Mouse (Mus musculus) neural tube, embryonic 13.5 days (tissue): ENCODE data around the gene Zfp764. TPM values are rescaled to one million over a fixed set of nuclear protein-coding genes. Genes with fewer than 3 reads are reported as not detected.
A peak's percentile ranks its signal among the peaks of the same experiment; 100 is the strongest.
"Not testable (repeated sequence)": the region's sequence is repeated elsewhere in the genome, so short reads cannot be mapped to it uniquely, and the experiment has no call there.

ENCODE experiments used
- ATAC-seq: fragments of 200-750 bp; cut with Nextera tagmentation; 2 replicates; pipeline ENCODE4 v1.8.0; 2017; ENCODE audit warnings: low read depth, mild to moderate bottlenecking, moderate TSS enrichment, moderate library complexity
- H3K27ac ChIP-seq: fragments of 300-500 bp; sonication (generic); replicated peaks from 2 replicates; pipeline ENCODE4 v1.5.1; 2015; ENCODE audit warnings: moderate library complexity, mild to moderate bottlenecking, inconsistent platforms
- H3K27me3 ChIP-seq: fragments of 300-500 bp; sonication (generic); 2 replicates; pipeline ENCODE4 v1.6.1; 2015; ENCODE audit warnings: mild to moderate bottlenecking, inconsistent platforms
- H3K36me3 ChIP-seq: fragments of 300-500 bp; sonication (generic); 2 replicates; pipeline ENCODE4 v1.6.1; 2015; ENCODE audit warnings: mild to moderate bottlenecking, inconsistent platforms
- H3K4me1 ChIP-seq: fragments of 300-500 bp; sonication (generic); replicated peaks from 2 replicates; pipeline ENCODE4 v1.6.1; 2015; ENCODE audit warnings: inconsistent platforms
- H3K4me2 ChIP-seq: fragments of 300-500 bp; sonication (generic); 2 replicates; pipeline ENCODE4 v1.6.1; 2015; ENCODE audit warnings: inconsistent platforms, mild to moderate bottlenecking, moderate library complexity
- H3K4me3 ChIP-seq: fragments of 300-500 bp; sonication (generic); 2 replicates; pipeline ENCODE4 v1.5.1; 2015; ENCODE audit warnings: mild to moderate bottlenecking, inconsistent platforms
- H3K9ac ChIP-seq: fragments of 300-500 bp; sonication (generic); 2 replicates; pipeline ENCODE4 v1.6.1; 2015; ENCODE audit warnings: moderate library complexity, mild to moderate bottlenecking, inconsistent platforms
- H3K9me3 ChIP-seq: fragments of 300-500 bp; sonication (generic); 2 replicates; pipeline ENCODE4 v1.6.1; 2016; ENCODE audit warnings: inconsistent platforms
- WGBS: fragments of 180-500 bp; shearing (Covaris S2); methylation state at CpG from one replicate; pipeline ENCODE4 v1.1.7; 2015; 5-methylcytosine and 5-hydroxymethylcytosine counted together
- polyA plus RNA-seq: library from polyadenylated mRNA; unstranded; fragments of >200 nt; fragmentation: Nextera tagmentation; extraction: Ambion mirVana; gene quantifications from 2 replicates; pipeline ENCODE4 v1.2.1, GENCODE M21; 2015

The Zfp764 gene
- polyA plus RNA-seq = 4.0 and 4.5 TPM in 2 replicates

- ATAC-seq = peak; percentile 83
- peak within 1 kb of the TSS; percentile 73 for H3K27ac ChIP-seq
- H3K36me3 ChIP-seq, H3K9me3 ChIP-seq, H3K4me1 ChIP-seq, H3K27me3 ChIP-seq: not testable (repeated sequence)
- WGBS = 6% methylated on average over 40 of the region's 40 CpGs
- H3K4me3 ChIP-seq = peak within 1 kb of the TSS; percentile 57
- H3K4me2 ChIP-seq = peak within 1 kb of the TSS; percentile 88
- H3K9ac ChIP-seq = peak within 1 kb of the TSS; percentile 84
Observed at GRCm38 (mm10) chr7:127406002-127406987, at the start of gene Zfp764. TSS of gene Zfp764 (minus strand) at chr7:127406822.

- H3K36me3 ChIP-seq = peaks cover 46% of the 10 kb centered on the region
- H3K27me3 ChIP-seq = no peaks in the 10 kb centered on the region
- no peak for ATAC-seq
- no peaks in the 10 kb centered on the region for H3K9me3 ChIP-seq
- 93% methylated on average over 7 of the region's 7 CpGs for WGBS
- H3K4me1 ChIP-seq = peaks cover 36% of the 10 kb centered on the region
- no peak overlapping the region for H3K27ac ChIP-seq
- H3K4me2 ChIP-seq = no peak overlapping the region
- H3K9ac ChIP-seq = no peak overlapping the region
- H3K4me3 ChIP-seq = no peak overlapping the region
Observed at GRCm38 (mm10) chr7:127454905-127455304, 48.3 kb upstream of the Zfp764 start.

- Histone ChIP-seq H3K4me2 (0 out of 2 replicates have a peak overlapping the region, but pooled peaks have one; percentile 0), H3K27me3 (no peaks in the 10 kb centered on the region), H3K4me1 (peaks cover 43% of the 10 kb centered on the region), H3K27ac (no peak overlapping the region), H3K9me3 (no peaks in the 10 kb centered on the region), H3K36me3 (peaks cover 39% of the 10 kb centered on the region), H3K9ac (no peak overlapping the region), H3K4me3 (no peak overlapping the region)
- 97% methylated on average over 2 of the region's 2 CpGs for WGBS
- no peak for ATAC-seq
Observed at GRCm38 (mm10) chr7:127453056-127453455, 46.4 kb upstream of the Zfp764 start.

GRCm38 (mm10) chr7:127449966-127450365 is 43.3 kb upstream of the Zfp764 start:
- Histone ChIP-seq H3K4me1 (peaks cover 51% of the 10 kb centered on the region), H3K4me3 (peak overlapping the region; percentile 73), H3K36me3 (peaks cover 39% of the 10 kb centered on the region), H3K27me3 (no peaks in the 10 kb centered on the region), H3K9me3 (no peaks in the 10 kb centered on the region), H3K4me2 (peak overlapping the region; percentile 83), H3K9ac (peak overlapping the region; percentile 90), H3K27ac (peak overlapping the region; percentile 73; the same call in 1 of the 2 replicates)
- WGBS = 77% methylated on average over 7 of the region's 7 CpGs
- ATAC-seq = no peak

- H3K4me2 ChIP-seq = peak within 1 kb of the TSS; percentile 83
- no peaks in the 10 kb centered on the region for H3K9me3 ChIP-seq
- peak within 1 kb of the TSS; percentile 90 for H3K9ac ChIP-seq
- H3K27ac ChIP-seq = peak within 1 kb of the TSS; percentile 96
- peak within 1 kb of the TSS; percentile 73 for H3K4me3 ChIP-seq
- under 1% methylated on average over 54 of the region's 54 CpGs for WGBS
- peaks cover 47% of the 10 kb centered on the region for H3K36me3 ChIP-seq
- H3K27me3 ChIP-seq = no peaks in the 10 kb centered on the region
- peaks cover 51% of the 10 kb centered on the region for H3K4me1 ChIP-seq
- ATAC-seq = peak; percentile 92
Observed at GRCm38 (mm10) chr7:127448521-127449300, 42.1 kb upstream of the Zfp764 start, which contains the start of gene Zfp689. TSS of gene Zfp689 (minus strand) at chr7:127449158.

- no peak overlapping the region for H3K4me2 ChIP-seq
- H3K36me3 ChIP-seq = peaks cover 55% of the 10 kb centered on the region
- H3K9ac ChIP-seq = no peak overlapping the region
- H3K9me3 ChIP-seq = no peaks in the 10 kb centered on the region; the same call in 1 of the 2 replicates
- no peak overlapping the region for H3K27ac ChIP-seq
- H3K4me1 ChIP-seq = peaks cover 9% of the 10 kb centered on the region
- no peak overlapping the region for H3K4me3 ChIP-seq
- H3K27me3 ChIP-seq = no peaks in the 10 kb centered on the region
- ATAC-seq = no peak
- WGBS = 85% methylated on average over 20 of the region's 20 CpGs
Observed at GRCm38 (mm10) chr7:127443976-127444375, 37.4 kb upstream of the Zfp764 start.

- Histone ChIP-seq H3K4me3 (no peak overlapping the region), H3K27me3 (no peaks in the 10 kb centered on the region), H3K4me1 (no peaks in the 10 kb centered on the region), H3K36me3 (peaks cover 14% of the 10 kb centered on the region), H3K9ac (no peak overlapping the region), H3K4me2 (no peak overlapping the region), H3K27ac (no peak overlapping the region), H3K9me3 (peaks cover 13% of the 10 kb centered on the region)
- no peak for ATAC-seq
- 92% methylated on average over 3 of the region's 3 CpGs for WGBS
Observed at GRCm38 (mm10) chr7:127437724-127438123, 31.1 kb upstream of the Zfp764 start.

- no peak for ATAC-seq
- Histone ChIP-seq H3K27me3 (no peaks in the 10 kb centered on the region), H3K4me2 (no peak overlapping the region), H3K27ac (no peak overlapping the region), H3K36me3 (no peaks in the 10 kb centered on the region), H3K4me1 (no peaks in the 10 kb centered on the region), H3K9me3 (peaks cover 13% of the 10 kb centered on the region), H3K9ac (no peak overlapping the region), H3K4me3 (no peak overlapping the region)
- WGBS = 90% methylated on average over 4 of the region's 4 CpGs
Observed at GRCm38 (mm10) chr7:127435206-127435605, 28.6 kb upstream of the Zfp764 start.

- Histone ChIP-seq H3K4me1 (peaks cover 9% of the 10 kb centered on the region), H3K36me3 (no peaks in the 10 kb centered on the region), H3K27me3 (peaks cover 15% of the 10 kb centered on the region), H3K27ac (no peak overlapping the region), H3K9me3 (no peaks in the 10 kb centered on the region), H3K9ac (no peak overlapping the region), H3K4me3 (no peak overlapping the region), H3K4me2 (no peak overlapping the region)
- WGBS = 76% methylated on average over 3 of the region's 3 CpGs
- no peak for ATAC-seq
Observed at GRCm38 (mm10) chr7:127426354-127426753, 19.7 kb upstream of the Zfp764 start.

GRCm38 (mm10) chr7:127425911-127426310 is 19.3 kb upstream of the Zfp764 start:
- WGBS = 84% methylated on average over 2 of the region's 2 CpGs
- Histone ChIP-seq H3K27ac (no peak overlapping the region), H3K4me3 (no peak overlapping the region), H3K4me1 (peaks cover 14% of the 10 kb centered on the region), H3K27me3 (peaks cover 15% of the 10 kb centered on the region), H3K9ac (no peak overlapping the region), H3K4me2 (no peak overlapping the region), H3K9me3 (no peaks in the 10 kb centered on the region), H3K36me3 (no peaks in the 10 kb centered on the region)
- no peak for ATAC-seq

- WGBS = 88% methylated on average over 3 of the region's 3 CpGs
- Histone ChIP-seq H3K4me1 (peaks cover 19% of the 10 kb centered on the region), H3K9me3 (no peaks in the 10 kb centered on the region)
Observed at GRCm38 (mm10) chr7:127425291-127425690, 18.7 kb upstream of the Zfp764 start.

GRCm38 (mm10) chr7:127422247-127422646 is 15.6 kb upstream of the Zfp764 start:
- 0% methylated on average over 15 of the region's 15 CpGs for WGBS
- Histone ChIP-seq H3K9ac (peak overlapping the region; percentile 88), H3K4me1 (peaks cover 19% of the 10 kb centered on the region), H3K36me3 (peaks cover 21% of the 10 kb centered on the region), H3K27ac (peak overlapping the region; percentile 85), H3K9me3 (no peaks in the 10 kb centered on the region), H3K27me3 (peaks cover 15% of the 10 kb centered on the region), H3K4me2 (peak overlapping the region; percentile 78), H3K4me3 (peak overlapping the region; percentile 74)
- ATAC-seq = peak; percentile 79

More at GRCm38 (mm10) chr7:127425291-127425690, 18.7 kb upstream of the Zfp764 start:
- ATAC-seq = no peak
- Histone ChIP-seq H3K9ac (no peak overlapping the region), H3K4me2 (no peak overlapping the region), H3K27me3 (peaks cover 15% of the 10 kb centered on the region), H3K27ac (no peak overlapping the region), H3K4me3 (no peak overlapping the region), H3K36me3 (no peaks in the 10 kb centered on the region)
